Mouse (Mus musculus): ENCODE results near the gene Lnx2. TPM values are rescaled to one million over a fixed set of nuclear protein-coding genes. Genes with fewer than 3 reads are reported as not detected.
A peak's percentile ranks its signal among the peaks of the same experiment; 100 is the strongest.

Gene Lnx2
- polyA plus RNA-seq, 1 experiment from 2014 or later, result 4.4 TPM

GRCm38 (mm10) chr5:147055572-147056245, 20.7 kb downstream of the Lnx2 start:
- no peaks in the 10 kb centered on the region for H3K9me3 ChIP-seq
- no peak overlapping the region for H3K9ac ChIP-seq (replicated peaks)
- whole genome bisulfite sequencing, result 89% methylated on average over 6 of the region's 6 CpGs
- no peak for ATAC-seq
- H3K4me3 ChIP-seq (replicated peaks), result no peak overlapping the region
- H3K27me3 ChIP-seq, result no peaks in the 10 kb centered on the region
- no peak overlapping the region for H3K4me2 ChIP-seq (replicated peaks)
- H3K27ac ChIP-seq, result no peak overlapping the region
- no peaks in the 10 kb centered on the region for H3K36me3 ChIP-seq
- H3K4me1 ChIP-seq (replicated peaks), result peaks cover 6% of the 10 kb centered on the region

GRCm38 (mm10) chr5:147054747-147055270, 21.6 kb downstream of the Lnx2 start:
- H3K27me3 ChIP-seq, result no peaks in the 10 kb centered on the region
- no peak overlapping the region for H3K4me2 ChIP-seq (replicated peaks)
- 80% methylated on average over 2 of the region's 2 CpGs for WGBS
- H3K9me3 ChIP-seq, result no peaks in the 10 kb centered on the region
- peaks cover 6% of the 10 kb centered on the region for H3K4me1 ChIP-seq (replicated peaks)
- no peak overlapping the region for H3K27ac ChIP-seq
- H3K4me3 ChIP-seq (replicated peaks), result no peak overlapping the region
- no peak for ATAC-seq
- no peaks in the 10 kb centered on the region for H3K36me3 ChIP-seq
- H3K9ac ChIP-seq (replicated peaks), result no peak overlapping the region

GRCm38 (mm10) chr5:147054328-147054727, 22.1 kb downstream of the Lnx2 start:
- no peak overlapping the region for H3K4me2 ChIP-seq (replicated peaks)
- H3K36me3 ChIP-seq, result no peaks in the 10 kb centered on the region
- H3K27ac ChIP-seq, result no peak overlapping the region
- H3K9me3 ChIP-seq, result no peaks in the 10 kb centered on the region
- ATAC-seq, result no peak
- H3K4me1 ChIP-seq (replicated peaks), result peaks cover 6% of the 10 kb centered on the region
- H3K9ac ChIP-seq (replicated peaks), result no peak overlapping the region
- 94% methylated on average over 6 of the region's 6 CpGs for WGBS
- H3K4me3 ChIP-seq (replicated peaks), result no peak overlapping the region
- no peaks in the 10 kb centered on the region for H3K27me3 ChIP-seq

- Histone ChIP-seq H3K4me3 (replicated peaks) (no peak overlapping the region), H3K4me1 (replicated peaks) (peaks cover 6% of the 10 kb centered on the region), H3K4me2 (replicated peaks) (no peak overlapping the region), H3K9me3 (no peaks in the 10 kb centered on the region), H3K36me3 (no peaks in the 10 kb centered on the region), H3K27ac (no peak overlapping the region), H3K9ac (replicated peaks) (no peak overlapping the region), H3K27me3 (no peaks in the 10 kb centered on the region)
- ATAC-seq, result no peak
- 88% methylated on average over 3 of the region's 3 CpGs for WGBS
Measured at GRCm38 (mm10) chr5:147053481-147053880, 22.9 kb downstream of the Lnx2 start.

GRCm38 (mm10) chr5:147053071-147053470, 23.3 kb downstream of the Lnx2 start:
- no peak overlapping the region for H3K9ac ChIP-seq (replicated peaks)
- H3K4me2 ChIP-seq (replicated peaks), result no peak overlapping the region
- H3K4me1 ChIP-seq (replicated peaks), result peaks cover 6% of the 10 kb centered on the region
- no peak overlapping the region for H3K27ac ChIP-seq
- no peaks in the 10 kb centered on the region for H3K36me3 ChIP-seq
- no peak overlapping the region for H3K4me3 ChIP-seq (replicated peaks)
- WGBS, result 89% methylated on average over 6 of the region's 6 CpGs
- no peaks in the 10 kb centered on the region for H3K27me3 ChIP-seq
- no peaks in the 10 kb centered on the region for H3K9me3 ChIP-seq
- ATAC-seq, result no peak

- WGBS, result 65% methylated on average over 4 of the region's 4 CpGs
Measured at GRCm38 (mm10) chr5:147052309-147052558, 24.2 kb downstream of the Lnx2 start.

GRCm38 (mm10) chr5:147051500-147052308, 24.7 kb downstream of the Lnx2 start:
- ATAC-seq, result no peak
- no peak overlapping the region for H3K9ac ChIP-seq (replicated peaks)
- no peak overlapping the region for H3K27ac ChIP-seq
- H3K4me1 ChIP-seq (replicated peaks), result peaks cover 6% of the 10 kb centered on the region
- no peak overlapping the region for H3K4me3 ChIP-seq (replicated peaks)
- peak overlapping the region; percentile 7; the same call in 1 of the 2 replicates for H3K4me2 ChIP-seq (replicated peaks)
- no peaks in the 10 kb centered on the region for H3K27me3 ChIP-seq
- H3K9me3 ChIP-seq, result no peaks in the 10 kb centered on the region
- WGBS, result 54% methylated on average over 29 of the region's 29 CpGs
- no peaks in the 10 kb centered on the region for H3K36me3 ChIP-seq

More at GRCm38 (mm10) chr5:147052309-147052558, 24.2 kb downstream of the Lnx2 start:
- Histone ChIP-seq H3K9me3 (no peaks in the 10 kb centered on the region), H3K36me3 (no peaks in the 10 kb centered on the region), H3K4me2 (replicated peaks) (no peak overlapping the region), H3K27me3 (no peaks in the 10 kb centered on the region), H3K4me1 (replicated peaks) (peaks cover 6% of the 10 kb centered on the region), H3K4me3 (replicated peaks) (no peak overlapping the region), H3K9ac (replicated peaks) (no peak overlapping the region), H3K27ac (no peak overlapping the region)
- ATAC-seq, result peak; percentile 24; the same call in 1 of the 2 replicates

GRCm38 (mm10) chr5:147050816-147051499, 25.4 kb downstream of the Lnx2 start:
- Histone ChIP-seq H3K27ac (no peak overlapping the region), H3K27me3 (no peaks in the 10 kb centered on the region), H3K9me3 (no peaks in the 10 kb centered on the region), H3K4me1 (replicated peaks) (peaks cover 9% of the 10 kb centered on the region), H3K9ac (replicated peaks) (no peak overlapping the region), H3K4me2 (replicated peaks) (no peak overlapping the region), H3K4me3 (replicated peaks) (no peak overlapping the region), H3K36me3 (no peaks in the 10 kb centered on the region)
- 70% methylated on average over 13 of the region's 13 CpGs for WGBS
- ATAC-seq, result no peak

GRCm38 (mm10) chr5:147049544-147050209, 26.7 kb downstream of the Lnx2 start:
- Histone ChIP-seq H3K27me3 (no peaks in the 10 kb centered on the region), H3K4me1 (replicated peaks) (peaks cover 16% of the 10 kb centered on the region), H3K36me3 (no peaks in the 10 kb centered on the region), H3K9me3 (no peaks in the 10 kb centered on the region), H3K4me2 (replicated peaks) (no peak overlapping the region), H3K27ac (no peak overlapping the region), H3K9ac (replicated peaks) (no peak overlapping the region), H3K4me3 (replicated peaks) (no peak overlapping the region)
- ATAC-seq, result no peak
- 84% methylated on average over 19 of the region's 19 CpGs for WGBS

- Histone ChIP-seq H3K9ac (replicated peaks) (no peak overlapping the region), H3K9me3 (no peaks in the 10 kb centered on the region), H3K4me2 (replicated peaks) (no peak overlapping the region), H3K36me3 (no peaks in the 10 kb centered on the region), H3K4me3 (replicated peaks) (no peak overlapping the region), H3K27me3 (no peaks in the 10 kb centered on the region), H3K27ac (no peak overlapping the region), H3K4me1 (replicated peaks) (peaks cover 24% of the 10 kb centered on the region)
- no peak for ATAC-seq
- 73% methylated on average over 11 of the region's 11 CpGs for WGBS
Measured at GRCm38 (mm10) chr5:147045929-147046328, 30.5 kb downstream of the Lnx2 start.

GRCm38 (mm10) chr5:147045311-147045710, 31.1 kb downstream of the Lnx2 start:
- no peaks in the 10 kb centered on the region for H3K27me3 ChIP-seq
- no peak overlapping the region for H3K4me2 ChIP-seq (replicated peaks)
- H3K4me1 ChIP-seq (replicated peaks), result peaks cover 24% of the 10 kb centered on the region
- ATAC-seq, result no peak
- no peak overlapping the region for H3K4me3 ChIP-seq (replicated peaks)
- no peaks in the 10 kb centered on the region for H3K36me3 ChIP-seq
- no peak overlapping the region for H3K27ac ChIP-seq
- no peak overlapping the region for H3K9ac ChIP-seq (replicated peaks)
- WGBS, result 71% methylated on average over 10 of the region's 11 CpGs
- no peaks in the 10 kb centered on the region for H3K9me3 ChIP-seq
